Mouse (Mus musculus): ENCODE data around the gene Ubxn6. TPM values are rescaled to one million over a fixed set of nuclear protein-coding genes. Genes with fewer than 3 reads are reported as not detected.
"Not testable (repeated sequence)": the region's sequence is repeated elsewhere in the genome, so short reads cannot be mapped to it uniquely, and the experiment has no call there.

The Ubxn6 gene
- total and polyA plus RNA-seq, 3 experiments: 28.2 to 42.2 TPM; not detected in 1

DNA sequence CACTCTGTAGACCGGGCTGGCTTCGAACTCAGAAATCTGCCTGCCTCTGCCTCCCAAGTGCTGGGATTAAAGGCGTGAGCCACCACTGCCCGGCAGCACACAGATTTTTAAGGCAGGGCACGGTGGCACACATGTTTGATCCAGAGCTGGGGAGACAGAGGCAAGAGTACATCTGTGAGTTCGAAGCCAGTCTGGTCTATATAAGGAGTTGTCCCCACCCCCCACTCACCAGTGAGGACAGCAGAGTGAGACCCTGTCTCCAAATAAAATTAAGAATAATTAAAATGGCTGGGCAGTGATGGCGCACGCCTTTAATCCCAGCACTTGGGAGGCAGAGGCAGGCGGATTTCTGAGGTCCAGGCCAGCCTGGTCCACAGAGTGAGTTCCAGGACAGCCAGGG, 3.5 kb upstream of the Ubxn6 start:
- not testable (repeated sequence) for H3K36me3 ChIP-seq (ENCODE audit: control insufficient read depth in 1 of 2, insufficient read depth in 2 of 2, low read length in 2 of 2); DNase-seq (ENCODE audit: low read depth, low spot score); H3K27me3 ChIP-seq (ENCODE audit: control insufficient read depth in 1 of 2, insufficient read depth in 2 of 2, low read length in 2 of 2); H3K9me3 ChIP-seq (replicated peaks; ENCODE audit: insufficient read depth, low read length)
- H3K79me2 ChIP-seq (ENCODE audit: control insufficient read depth, insufficient read depth, low read length, poor library complexity): peaks cover 19% of the 10 kb centered on the region
- H3K9ac ChIP-seq (ENCODE audit: control insufficient read depth, low read depth, low read length, poor library complexity, severe bottlenecking): peak overlapping the region; percentile 33; the same call in 1 of the 2 replicates
- peaks cover 0 to 24% of the 10 kb centered on the region in 2 experiments; a peak in 3 of 4 replicates for H3K4me1 ChIP-seq (ENCODE audit: control insufficient read depth in 1 of 2, insufficient read depth in 2 of 2, low read length in 2 of 2)
- peak overlapping the region; percentile 34 to 46 for H3K4me3 ChIP-seq (ENCODE audit: control insufficient read depth in 1 of 2, insufficient read depth in 1 of 2, low read depth in 2 of 2, low read length in 2 of 2)
- H3K27ac ChIP-seq (ENCODE audit: control insufficient read depth, low read depth, low read length): peak overlapping the region; percentile 10; the same call in 1 of the 2 replicates

DNA sequence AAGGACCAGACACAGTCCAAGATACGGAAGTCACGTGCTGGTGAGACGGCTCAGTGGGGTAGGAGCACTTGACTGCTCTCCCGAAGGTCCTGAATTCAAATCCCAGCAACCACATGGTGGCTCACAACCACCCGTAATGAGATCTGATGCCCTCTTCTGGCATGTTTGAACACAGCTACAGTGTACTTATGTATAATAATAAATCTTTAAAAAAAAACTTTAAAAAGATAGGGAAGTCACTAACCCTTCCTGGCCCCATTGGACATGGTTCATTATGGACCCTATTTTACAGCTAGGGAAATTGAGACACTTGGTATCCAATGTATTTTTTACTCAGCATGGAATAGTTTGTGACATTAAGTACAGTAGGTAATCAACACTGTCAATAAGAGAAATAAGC, 2.7 kb upstream of the Ubxn6 start:
- peaks cover 0 to 24% of the 10 kb centered on the region in 2 experiments; a peak in 3 of 4 replicates for H3K4me1 ChIP-seq (ENCODE audit: control insufficient read depth in 1 of 2, insufficient read depth in 2 of 2, low read length in 2 of 2)
- H3K4me3 ChIP-seq (ENCODE audit: control insufficient read depth in 1 of 2, insufficient read depth in 1 of 2, low read depth in 2 of 2, low read length in 2 of 2): no peak overlapping the region
- no peak overlapping the region for H3K27ac ChIP-seq (ENCODE audit: control insufficient read depth, low read depth, low read length)
- no peak overlapping the region for H3K9ac ChIP-seq (ENCODE audit: control insufficient read depth, low read depth, low read length, poor library complexity, severe bottlenecking)
- peaks cover 0 to 10% of the 10 kb centered on the region in 2 experiments; a peak in 2 of 4 replicates for H3K36me3 ChIP-seq (ENCODE audit: control insufficient read depth in 1 of 2, insufficient read depth in 2 of 2, low read length in 2 of 2)
- no peaks in the 10 kb centered on the region for H3K27me3 ChIP-seq (ENCODE audit: control insufficient read depth in 1 of 2, insufficient read depth in 2 of 2, low read length in 2 of 2)
- DNase-seq (ENCODE audit: low read depth, low spot score): no peak
- TF ChIP-seq BHLHE40 (IDR thresholded peaks at IDR 0.05; ENCODE audit: borderline replicate concordance, low read depth, low read length) (peak; percentile 17; the same call in 1 of the 2 replicates), ZNF384 (IDR thresholded peaks at IDR 0.05; ENCODE audit: low read depth, low read length) (peak; percentile 57), MYC (IDR thresholded peaks at IDR 0.05; ENCODE audit: low read depth, low read length) (0 out of 2 replicates have a peak, but pooled peaks have one; percentile 22), USF1 (IDR thresholded peaks at IDR 0.05; ENCODE audit: low read depth, low read length) (peak; percentile 69; the same call in 1 of the 2 replicates), RAD21 (IDR thresholded peaks at IDR 0.05; ENCODE audit: low read depth, low read length) (no peak), CHD2 (IDR thresholded peaks at IDR 0.05; ENCODE audit: low read length) (no peak), CTCF (IDR thresholded peaks at IDR 0.05 in 2 of 3, conservative IDR thresholded peaks at IDR 0.05 in 1 of 3; ENCODE audit: control insufficient read depth in 1 of 3, insufficient read depth in 1 of 3, low read depth in 2 of 3, low read length in 3 of 3, poor library complexity in 1 of 3, severe bottlenecking in 1 of 3) (peak in 1 of 3 experiments; percentile 27; a peak in 1 of 6 replicates)
- peaks cover 19% of the 10 kb centered on the region for H3K79me2 ChIP-seq (ENCODE audit: control insufficient read depth, insufficient read depth, low read length, poor library complexity)
- H3K9me3 ChIP-seq (replicated peaks; ENCODE audit: insufficient read depth, low read length): no peaks in the 10 kb centered on the region

DNA sequence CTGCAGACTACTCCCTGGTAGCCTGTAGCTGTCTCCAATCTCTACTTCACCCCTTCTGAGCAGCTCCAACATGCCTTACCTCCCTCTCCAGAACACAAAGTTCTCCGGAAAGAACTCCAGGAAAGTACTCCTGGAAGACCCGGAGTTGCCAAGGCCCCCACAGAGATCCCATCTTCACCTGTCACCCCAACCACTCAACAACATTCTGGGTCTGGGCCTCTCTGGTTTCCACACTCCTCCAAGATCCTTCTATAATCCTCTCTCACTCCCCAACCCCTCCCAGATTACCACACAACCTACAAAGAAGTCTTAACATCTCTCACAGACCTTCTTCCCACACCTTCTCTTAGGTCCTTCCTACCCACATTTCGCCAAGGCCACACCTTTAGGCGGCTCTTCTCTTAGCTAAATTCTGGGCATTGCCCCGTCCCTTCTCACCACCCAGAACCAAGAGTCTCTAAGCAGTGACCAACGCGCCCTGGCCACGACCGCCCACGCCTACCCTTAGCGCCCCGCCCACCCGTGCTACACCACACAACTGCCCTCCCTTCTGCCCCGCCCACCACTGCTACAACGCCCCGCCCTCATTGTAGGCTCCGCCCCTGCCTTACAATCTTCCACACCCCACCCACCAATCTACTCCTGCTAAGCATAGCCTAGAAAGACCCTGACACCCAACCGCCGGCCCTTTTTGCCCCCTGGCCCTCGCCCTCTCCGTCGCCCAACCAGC, 566 bp downstream of the Ubxn6 start:
- peak overlapping the region; percentile 95 for H3K9ac ChIP-seq (ENCODE audit: control insufficient read depth, low read depth, low read length, poor library complexity, severe bottlenecking)
- peaks cover 0 to 15% of the 10 kb centered on the region in 2 experiments; a peak in 2 of 4 replicates for H3K4me1 ChIP-seq (ENCODE audit: control insufficient read depth in 1 of 2, insufficient read depth in 2 of 2, low read length in 2 of 2)
- peak overlapping the region; percentile 88 to 92 for H3K4me3 ChIP-seq (ENCODE audit: control insufficient read depth in 1 of 2, insufficient read depth in 1 of 2, low read depth in 2 of 2, low read length in 2 of 2)
- TF ChIP-seq POLR2A (IDR thresholded peaks at IDR 0.05; ENCODE audit: control insufficient read depth in 1 of 2, insufficient read depth in 1 of 2, low read depth in 1 of 2, low read length in 2 of 2, poor library complexity in 1 of 2): no peak
- 0 out of 2 replicates have a peak, but pooled peaks have one; percentile 43 for TF ChIP-seq ZMIZ1 (IDR thresholded peaks at IDR 0.05; ENCODE audit: low read depth, low read length)
- peak overlapping the region; percentile 95 for H3K27ac ChIP-seq (ENCODE audit: control insufficient read depth, low read depth, low read length)
- peak; percentile 91 for DNase-seq (ENCODE audit: low read depth, low spot score)
- peaks cover 2% of the 10 kb centered on the region; the same call in 1 of the 2 replicates for H3K79me2 ChIP-seq (ENCODE audit: control insufficient read depth, insufficient read depth, low read length, poor library complexity)
- no peaks in the 10 kb centered on the region for H3K9me3 ChIP-seq (replicated peaks; ENCODE audit: insufficient read depth, low read length)
- peaks cover 0 to 6% of the 10 kb centered on the region in 2 experiments; a peak in 2 of 4 replicates for H3K36me3 ChIP-seq (ENCODE audit: control insufficient read depth in 1 of 2, insufficient read depth in 2 of 2, low read length in 2 of 2)
- H3K27me3 ChIP-seq (ENCODE audit: control insufficient read depth in 1 of 2, insufficient read depth in 2 of 2, low read length in 2 of 2): no peaks in the 10 kb centered on the region

Data from MEL (cell line).